Comparison of ENCODE assay signal across 10 mouse cellular contexts in the genomic region with DNA sequence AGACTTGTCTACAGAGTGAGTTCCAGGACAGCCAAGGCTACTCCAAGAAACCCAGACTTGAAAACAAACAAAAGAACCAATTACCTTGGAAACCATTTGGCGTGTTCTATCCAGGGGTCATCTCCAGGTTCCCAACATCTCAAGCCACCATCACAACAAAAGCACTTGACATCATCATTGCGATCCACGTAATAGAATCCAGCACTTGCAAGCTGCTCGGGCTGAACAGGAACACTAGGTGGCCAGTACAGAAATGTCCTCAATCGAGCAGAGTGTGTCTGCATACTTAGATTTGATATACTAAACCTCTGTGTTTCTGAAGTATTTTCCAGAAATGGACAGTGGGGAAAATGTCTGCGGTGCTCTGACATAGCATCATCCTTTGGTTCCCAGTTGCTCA. TPM values are rescaled to one million over a fixed set of nuclear protein-coding genes. Genes with fewer than 3 reads are reported as not detected.
DNase-seq lines count a peak whose midpoint lies in the region; ATAC-seq lines count a peak whose summit lies in the region.
"Had no signal": no experiment of that assay in that cellular context is flagged by ENCODE, and none has a peak within 500 bp of the region (broad histone marks: within the 10 kb centered on the region; RNA-seq: fewer than 3 reads in every experiment).

No protein-coding gene starts in this region.

- H3K27me3 ChIP-seq in hindbrain, embryonic 10.5 days (ENCODE audit: insufficient read depth, poor library complexity, severe bottlenecking) = no peaks in the 10 kb centered on the region
- no peaks in the 10 kb centered on the region for H3K27me3 ChIP-seq in hindbrain, embryonic 11.5 days (ENCODE audit: control insufficient read depth, insufficient read depth, low read length)
- H3K27me3 ChIP-seq in limb, embryonic 13.5 days = no peaks in the 10 kb centered on the region

- H3K4me2 ChIP-seq in hindbrain, embryonic 11.5 days (replicated peaks; ENCODE audit: low read depth, low read length) = no peak overlapping the region
- peak overlapping the region; percentile 30 for H3K4me2 ChIP-seq in limb, embryonic 13.5 days (replicated peaks)

- H3K4me1 ChIP-seq in hindbrain, embryonic 10.5 days (replicated peaks) = peaks cover 35% of the 10 kb centered on the region
- no peaks in the 10 kb centered on the region for H3K4me1 ChIP-seq in hindbrain, embryonic 11.5 days (replicated peaks; ENCODE audit: control insufficient read depth, insufficient read depth, low read length)
- H3K4me1 ChIP-seq in limb, embryonic 13.5 days = peaks cover 34% of the 10 kb centered on the region

- no peak overlapping the region for H3K9ac ChIP-seq in hindbrain, embryonic 11.5 days (ENCODE audit: low read depth, low read length)
- no peak overlapping the region for H3K9ac ChIP-seq in limb, embryonic 13.5 days

- H3K27ac ChIP-seq in hindbrain, embryonic 10.5 days = no peak overlapping the region
- no peak overlapping the region for H3K27ac ChIP-seq in hindbrain, embryonic 11.5 days (ENCODE audit: low read depth, low read length)
- no peak overlapping the region for H3K27ac ChIP-seq in limb, embryonic 13.5 days

- H3K9me3 ChIP-seq in hindbrain, embryonic 10.5 days = no peaks in the 10 kb centered on the region
- H3K9me3 ChIP-seq in hindbrain, embryonic 11.5 days (ENCODE audit: control insufficient read depth, low read length) = no peaks in the 10 kb centered on the region
- no peaks in the 10 kb centered on the region for H3K9me3 ChIP-seq in limb, embryonic 13.5 days

- H3K4me3 ChIP-seq in hindbrain, embryonic 10.5 days = peak overlapping the region; percentile 13; the same call in 1 of the 2 replicates
- H3K4me3 ChIP-seq in hindbrain, embryonic 11.5 days (ENCODE audit: low read depth, low read length) = no peak overlapping the region
- H3K4me3 ChIP-seq in limb, embryonic 13.5 days = no peak overlapping the region

- peaks cover 35% of the 10 kb centered on the region for H3K36me3 ChIP-seq in hindbrain, embryonic 10.5 days
- H3K36me3 ChIP-seq in hindbrain, embryonic 11.5 days (ENCODE audit: control insufficient read depth, insufficient read depth, low read length) = no peaks in the 10 kb centered on the region
- peaks cover 29% of the 10 kb centered on the region for H3K36me3 ChIP-seq in limb, embryonic 13.5 days

- no peak for DNase-seq in hindbrain, embryonic 10.5 days (ENCODE audit: low spot score)
- DNase-seq in hindbrain, embryonic 11.5 days (ENCODE audit: low spot score) = no peak
- peak; percentile 71 for DNase-seq in A20 (ENCODE audit: low read depth, low spot score)
- peak; percentile 15 for DNase-seq in brain, adult 2 months (ENCODE audit: low read depth, low spot score)
- DNase-seq in yolk sac, embryonic 10.5 days (ENCODE audit: low spot score) = no peak
- DNase-seq in gastrocnemius, adult 8-10 months (ENCODE audit: low spot score in 2 of 2) = no peak
- DNase-seq: cerebellum, adult 9-10 months; gastrocnemius, postnatal 25 days; right cerebral cortex, postnatal 14 days had no signal

- ATAC-seq in hindbrain, embryonic 11.5 days (ENCODE audit: low FRiP score) = no peak
- ATAC-seq in limb, embryonic 13.5 days (ENCODE audit: low FRiP score, low read depth) = no peak

- 92% methylated on average over 6 of the region's 6 CpGs for WGBS in hindbrain, embryonic 10.5 days
- 85% methylated on average over 6 of the region's 6 CpGs for WGBS in hindbrain, embryonic 11.5 days
- WGBS in limb, embryonic 13.5 days = 87% methylated on average over 6 of the region's 6 CpGs

RNA-seq across cellular contexts. Expression of gene Birc2, which starts 3.4 kb away (rescaled TPM):
- 26.6 and 34.6 TPM in 2 replicates for polyA plus RNA-seq in hindbrain, embryonic 10.5 days (2016; fragmentation: Nextera tagmentation; extraction: Ambion mirVana)
- 45.3 and 51.7 TPM in 2 replicates for polyA plus RNA-seq in hindbrain, embryonic 11.5 days (2014; fragmentation: Nextera tagmentation; extraction: Ambion mirVana)
- polyA plus RNA-seq in limb, embryonic 13.5 days (2015; fragmentation: Nextera tagmentation; extraction: Ambion mirVana) = 42.7 and 43.5 TPM in 2 replicates
- total RNA-seq in gastrocnemius, adult 8-10 months (2022) = 10 to 100 TPM; 19.1 to 24.3 (median 23.7) TPM

RNA-seq across cellular contexts. Expression of gene Birc3, which starts 39.6 kb away (rescaled TPM):
- polyA plus RNA-seq in hindbrain, embryonic 10.5 days (2016; fragmentation: Nextera tagmentation; extraction: Ambion mirVana) = 3.3 and 3.8 TPM in 2 replicates
- 3.5 and 3.7 TPM in 2 replicates for polyA plus RNA-seq in hindbrain, embryonic 11.5 days (2014; fragmentation: Nextera tagmentation; extraction: Ambion mirVana)
- 10.6 and 11.4 TPM in 2 replicates for polyA plus RNA-seq in limb, embryonic 13.5 days (2015; fragmentation: Nextera tagmentation; extraction: Ambion mirVana)
- total RNA-seq in gastrocnemius, adult 8-10 months (2022) = 1 to 10 TPM; 5.0 to 9.6 (median 5.9) TPM

Comparison
In these comparisons a context has a peak if more than half of its experiments do, and no peak if none do; other contexts are left out.
1. DNase-seq: peak in A20 (single experiment) and brain, adult 2 months (single experiment); none in hindbrain, embryonic 10.5 days (single experiment), hindbrain, embryonic 11.5 days (single experiment), yolk sac, embryonic 10.5 days (single experiment) and gastrocnemius, adult 8-10 months (0 of 2).